Mouse (Mus musculus): ENCODE data around the gene Fbxo44. TPM values are rescaled to one million over a fixed set of nuclear protein-coding genes. Genes with fewer than 3 reads are reported as not detected.

Gene Fbxo44
- polyA plus RNA-seq, 1 experiment, result 4.8 TPM

DNA sequence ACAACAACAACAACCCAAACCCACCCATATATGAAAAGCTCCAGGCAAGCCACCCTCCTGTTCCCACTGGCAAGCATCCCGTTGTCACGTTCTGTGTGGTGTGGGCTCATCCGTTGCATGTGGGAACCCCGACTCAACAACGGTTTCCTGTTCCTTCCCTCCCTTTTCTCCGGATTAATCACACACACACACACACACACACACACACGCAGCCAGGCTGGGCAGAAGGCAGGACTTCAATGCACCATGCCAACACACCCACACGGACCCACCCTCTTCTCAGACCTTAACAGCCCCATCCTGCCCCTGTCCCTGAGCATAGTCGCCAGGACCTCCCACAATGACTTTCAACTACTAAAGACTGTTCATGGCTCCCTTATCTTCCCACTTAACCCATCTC, 39.7 kb downstream of the Fbxo44 start:
- TF ChIP-seq GATA1 (IDR thresholded peaks at IDR 0.05; ENCODE audit: low read length), result no peak

DNA sequence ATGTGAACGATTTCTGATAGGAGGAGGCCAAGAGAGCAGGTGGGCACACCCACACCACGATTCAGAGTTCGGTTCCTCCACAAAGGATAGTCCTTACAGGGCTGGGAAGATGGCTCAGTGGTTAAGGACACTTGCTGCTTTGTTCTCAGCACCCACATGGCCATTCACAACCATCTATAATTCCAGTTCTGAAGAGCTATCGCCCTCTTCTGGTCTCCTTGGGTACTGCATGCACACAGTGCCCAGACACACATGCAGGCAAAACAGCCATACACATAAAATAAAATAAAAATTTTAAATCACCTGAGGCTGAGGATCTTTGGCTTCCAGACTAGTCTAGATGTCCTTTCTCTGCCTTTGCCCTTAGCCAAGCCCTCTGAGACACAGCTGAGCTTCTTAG, 42.9 kb downstream of the Fbxo44 start:
- TF ChIP-seq GATA1 (IDR thresholded peaks at IDR 0.05; ENCODE audit: low read length), result no peak

DNA sequence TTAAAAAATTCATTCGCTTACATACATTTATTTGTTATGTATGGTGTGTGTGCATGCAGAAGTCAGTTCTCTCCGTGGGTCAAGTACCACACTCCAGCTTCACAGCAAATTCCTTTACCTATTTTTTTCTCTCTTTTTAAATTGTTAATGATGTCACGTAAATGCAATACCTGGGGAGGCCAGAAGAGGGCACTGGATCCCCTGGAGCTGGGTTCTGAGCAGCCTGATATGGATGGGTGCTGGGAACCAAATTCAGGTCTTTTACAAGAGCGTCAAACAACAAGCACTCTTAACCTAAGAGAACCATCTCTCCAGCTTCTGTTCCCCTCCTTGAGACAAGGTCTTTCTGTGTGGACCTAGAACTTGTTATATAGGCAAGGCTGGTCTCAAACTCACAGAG, 43.6 kb downstream of the Fbxo44 start:
- no peak for TF ChIP-seq GATA1 (IDR thresholded peaks at IDR 0.05; ENCODE audit: low read length)

DNA sequence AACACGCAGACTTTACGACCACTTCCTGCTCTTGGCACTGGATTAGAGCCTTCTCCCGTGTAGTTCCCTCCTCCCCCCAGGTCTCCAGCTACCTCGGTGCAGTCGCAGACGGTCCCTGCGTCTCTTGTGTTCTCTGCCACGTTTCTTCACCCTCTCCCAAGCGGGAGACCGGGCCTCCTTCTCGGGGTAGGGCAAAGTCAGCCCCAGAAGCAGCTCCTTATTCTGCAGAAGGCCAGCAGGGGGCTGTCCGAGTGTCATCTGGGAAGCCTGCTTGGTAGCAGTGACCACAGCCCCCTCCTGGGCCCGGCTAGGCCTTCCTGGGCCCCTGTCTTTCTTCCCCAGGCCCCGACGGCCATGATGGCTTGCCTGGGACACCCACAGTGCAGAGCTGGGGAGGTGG, 44.8 kb downstream of the Fbxo44 start:
- TF ChIP-seq GATA1 (IDR thresholded peaks at IDR 0.05; ENCODE audit: low read length), result no peak

DNA sequence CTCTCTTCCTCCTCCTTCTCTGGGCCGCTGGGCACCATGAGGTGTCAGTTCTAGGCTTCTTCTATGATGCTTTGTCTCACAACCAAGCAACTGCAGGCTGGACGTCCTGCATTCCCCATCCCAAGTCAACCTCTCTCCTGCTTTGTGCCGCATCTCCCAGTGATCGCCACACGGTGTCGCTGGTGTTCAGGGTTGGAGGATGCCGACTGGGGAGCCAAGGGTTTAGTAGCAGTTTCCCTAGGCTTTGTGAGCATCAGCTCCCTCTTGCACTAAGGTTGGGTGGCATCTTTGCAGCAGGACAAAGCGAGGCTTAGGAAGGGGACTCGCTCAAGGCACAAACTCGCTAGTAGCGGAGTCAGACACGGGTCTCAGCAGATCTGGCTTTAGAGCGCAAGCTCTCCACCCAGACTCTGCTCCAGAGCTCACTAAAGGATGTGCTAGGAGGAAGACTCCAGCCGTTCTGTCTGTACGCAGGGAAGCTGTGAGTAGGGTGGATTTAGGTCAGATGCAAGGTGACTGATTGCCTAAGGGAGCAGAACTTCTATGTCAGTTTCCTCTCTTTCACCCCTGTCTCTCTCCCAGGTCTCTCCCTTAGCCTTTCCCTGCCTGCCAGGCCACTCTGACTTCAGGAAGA, 45.4 kb downstream of the Fbxo44 start:
- TF ChIP-seq GATA1 (IDR thresholded peaks at IDR 0.05; ENCODE audit: low read length), result no peak

DNA sequence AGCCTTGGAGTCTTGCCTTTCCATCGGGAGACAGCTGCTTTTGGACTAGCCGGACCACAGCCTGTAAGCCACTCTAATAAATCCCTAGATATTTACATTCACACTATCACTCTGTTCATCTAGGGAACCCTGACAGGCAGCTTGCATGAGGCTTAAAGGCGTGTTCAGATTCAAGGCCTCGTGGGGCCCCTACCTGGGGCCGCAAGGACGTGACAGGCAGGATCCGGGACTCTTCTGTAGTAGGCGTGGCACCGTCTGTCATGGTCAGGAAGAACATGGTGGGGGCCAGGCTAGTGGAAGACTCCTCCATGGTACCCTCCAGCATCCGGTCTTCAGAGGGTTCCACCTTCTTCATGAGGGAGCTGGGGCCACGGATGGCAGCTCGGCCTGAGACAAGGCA, 47.8 kb downstream of the Fbxo44 start:
- no peak for TF ChIP-seq GATA1 (IDR thresholded peaks at IDR 0.05; ENCODE audit: low read length)

DNA sequence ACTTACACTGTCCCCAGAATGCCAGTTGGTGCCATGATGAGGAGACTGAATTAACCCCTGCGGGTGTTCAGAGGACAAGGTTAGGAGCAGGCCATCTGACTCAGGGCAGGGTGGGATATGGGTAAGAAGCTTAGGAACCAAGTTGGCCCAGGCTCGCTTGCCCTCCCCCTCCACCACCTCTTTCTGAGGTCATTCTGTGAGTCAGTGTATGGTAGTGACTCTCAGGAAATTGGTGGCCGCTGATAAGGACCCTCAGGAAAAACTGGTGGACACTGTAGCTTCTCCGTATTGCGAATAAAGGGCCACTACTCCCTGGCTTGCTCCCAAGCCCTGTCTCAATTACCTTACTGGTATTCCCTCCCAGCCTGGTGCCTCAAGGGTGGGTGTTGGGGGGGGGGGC, 51.1 kb downstream of the Fbxo44 start:
- no peak for TF ChIP-seq GATA1 (IDR thresholded peaks at IDR 0.05; ENCODE audit: low read length)

DNA sequence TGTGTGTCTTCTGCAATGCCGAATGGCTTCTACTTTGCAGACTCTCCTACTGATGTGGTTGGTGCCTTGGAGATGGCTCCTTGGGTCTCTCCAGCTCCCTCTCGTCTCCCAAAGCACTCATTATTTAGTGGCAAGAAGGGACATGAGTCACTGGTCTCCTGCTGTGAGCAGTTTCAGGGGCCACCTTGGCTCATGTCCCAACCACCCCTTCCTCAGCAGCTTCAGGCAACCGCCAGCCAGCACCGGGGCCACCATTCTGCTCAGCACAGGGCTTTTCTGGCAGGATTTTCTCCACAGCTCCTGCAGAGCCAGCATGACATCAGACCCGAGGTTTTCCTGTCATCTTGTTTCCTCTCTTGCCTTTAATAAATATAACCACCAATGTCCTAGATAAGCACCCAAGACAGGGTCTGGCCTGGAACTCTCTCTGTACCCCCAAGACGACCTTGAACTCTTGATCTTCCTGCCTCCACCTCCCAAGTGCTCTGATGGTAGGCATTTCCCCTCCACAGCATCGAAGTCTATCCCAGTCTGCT, 51.6 kb downstream of the Fbxo44 start:
- no peak for TF ChIP-seq GATA1 (IDR thresholded peaks at IDR 0.05; ENCODE audit: low read length)

DNA sequence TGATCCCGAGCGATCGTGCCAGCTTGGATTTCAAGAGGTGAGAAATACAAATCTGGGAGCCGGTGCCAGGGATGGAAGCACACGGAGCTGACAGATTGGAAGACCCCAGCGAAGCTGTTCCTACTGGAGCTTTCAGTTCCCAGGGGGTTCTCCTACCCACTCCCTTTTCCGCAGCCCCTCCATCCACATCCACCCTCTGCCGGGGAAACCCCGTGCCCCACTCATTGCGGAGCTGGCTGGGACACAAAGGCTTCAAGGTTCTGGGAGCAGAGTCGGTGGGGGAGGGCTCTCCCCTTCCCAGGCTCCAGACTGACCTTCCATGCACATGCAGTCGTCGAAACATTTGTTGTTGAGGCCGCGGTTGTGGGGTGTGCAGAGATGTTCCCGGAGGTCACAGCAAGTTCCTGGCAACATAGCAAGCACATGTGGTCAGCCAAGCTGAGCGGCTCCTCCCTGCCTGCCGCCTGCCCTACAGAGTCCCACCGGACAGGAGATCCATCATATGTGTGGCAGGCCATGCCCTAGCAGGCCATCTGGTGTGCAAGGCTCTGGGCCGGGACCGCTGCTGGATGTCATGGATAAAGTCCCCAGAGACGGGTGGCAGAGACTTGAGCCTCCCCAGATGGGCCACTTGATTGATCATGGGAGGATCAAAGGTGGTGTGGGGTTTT, 52.5 kb downstream of the Fbxo44 start:
- no peak for TF ChIP-seq GATA1 (IDR thresholded peaks at IDR 0.05; ENCODE audit: low read length)

DNA sequence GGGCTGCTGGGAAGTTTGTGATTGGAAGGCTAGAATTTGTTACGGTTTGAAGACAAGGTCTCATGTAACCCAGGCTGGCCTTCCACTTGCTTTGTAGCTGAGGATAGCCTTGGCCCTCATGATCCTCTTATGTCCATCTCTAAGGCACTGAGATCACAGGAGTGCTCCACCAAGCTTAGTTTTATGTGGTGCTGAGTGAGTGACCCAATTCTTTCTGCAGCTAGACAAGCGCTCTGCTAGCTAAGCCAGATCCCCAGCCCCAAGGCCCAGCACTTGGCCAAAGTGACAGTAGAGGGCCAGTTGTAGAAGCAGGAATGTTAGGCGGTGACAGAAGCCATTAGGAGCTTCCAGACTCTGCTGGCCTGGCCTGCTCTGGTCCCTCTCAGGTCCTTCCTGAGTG, 56.1 kb downstream of the Fbxo44 start:
- no peak for TF ChIP-seq GATA1 (IDR thresholded peaks at IDR 0.05; ENCODE audit: low read length)

Other genes starting within 250 kb of the Fbxo44 start
- 1.9 TPM in 2 replicates for gene Plod1, start 223.7 kb downstream of the Fbxo44 start, polyA plus RNA-seq (2012)
- 71.1 and 78.9 TPM in 2 replicates for gene 2510039O18Rik, start 219.6 kb downstream of the Fbxo44 start, polyA plus RNA-seq (2012)
- not detected in 2 replicates for gene Nppb, start 174.7 kb downstream of the Fbxo44 start, polyA plus RNA-seq (2012)
- not detected in 2 replicates for gene Nppa, start 159.8 kb downstream of the Fbxo44 start, polyA plus RNA-seq (2012)
- 3.5 and 4.1 TPM in 2 replicates for gene Clcn6, start 121.7 kb downstream of the Fbxo44 start, polyA plus RNA-seq (2012)
- gene Mthfr, start 121.4 kb downstream of the Fbxo44 start, polyA plus RNA-seq (2012), result 9.9 and 11.2 TPM in 2 replicates
- gene Agtrap, start 72.5 kb downstream of the Fbxo44 start, polyA plus RNA-seq (2012), result 3.1 and 3.2 TPM in 2 replicates
- 28.7 and 35.5 TPM in 2 replicates for gene Mad2l2, start 30.1 kb downstream of the Fbxo44 start, polyA plus RNA-seq (2012)
- not detected in 2 replicates for gene Draxin, start 29.8 kb downstream of the Fbxo44 start, polyA plus RNA-seq (2012)
- 68.5 and 76.1 TPM in 2 replicates for gene Fbxo6, start 8.3 kb downstream of the Fbxo44 start, polyA plus RNA-seq (2012)
- gene Fbxo2, start 139 bp upstream of the Fbxo44 start, polyA plus RNA-seq (2012), result 0.55 and 0.86 TPM in 2 replicates
- 0.01 and 0.06 TPM in 2 replicates for gene Disp3, start 127.5 kb upstream of the Fbxo44 start, polyA plus RNA-seq (2012)